Mouse (Mus musculus) stomach, embryonic 15.5 days (tissue): ENCODE results near the gene Epb41l2. TPM values are rescaled to one million over a fixed set of nuclear protein-coding genes. Genes with fewer than 3 reads are reported as not detected.
A peak's percentile ranks its signal among the peaks of the same experiment; 100 is the strongest.

ENCODE experiments used
- ATAC-seq: fragments of 200-750 bp; cut with Nextera tagmentation; 2 replicates; pipeline ENCODE4 v1.8.0; 2017; ENCODE audit warnings: low read depth, moderate number of reproducible peaks, moderate TSS enrichment; ENCODE audit not compliant: insufficient read depth, low FRiP score
- H3K27ac ChIP-seq: fragments of 300-500 bp; sonication (generic); 2 replicates; pipeline ENCODE4 v1.5.1; 2015; ENCODE audit warnings: mild to moderate bottlenecking, inconsistent platforms
- H3K27me3 ChIP-seq: fragments of 300-500 bp; sonication (generic); replicated peaks from 2 replicates; pipeline ENCODE4 v1.6.1; 2015; ENCODE audit warnings: inconsistent platforms
- H3K36me3 ChIP-seq: fragments of 300-500 bp; sonication (generic); 2 replicates; pipeline ENCODE4 v1.6.1; 2015; ENCODE audit warnings: inconsistent platforms
- H3K4me1 ChIP-seq: fragments of 300-500 bp; sonication (generic); 2 replicates; pipeline ENCODE4 v1.6.1; 2015; ENCODE audit warnings: inconsistent platforms
- H3K4me2 ChIP-seq: fragments of 300-500 bp; sonication (generic); 2 replicates; pipeline ENCODE4 v1.6.1; 2015; ENCODE audit warnings: mild to moderate bottlenecking, inconsistent platforms
- H3K4me3 ChIP-seq: fragments of 300-500 bp; sonication (generic); replicated peaks from 2 replicates; pipeline ENCODE4 v1.5.1; 2015; ENCODE audit warnings: inconsistent platforms
- H3K9ac ChIP-seq: fragments of 300-500 bp; sonication (generic); 2 replicates; pipeline ENCODE4 v1.6.1; 2015; ENCODE audit warnings: inconsistent platforms
- H3K9me3 ChIP-seq: fragments of 300-500 bp; sonication (generic); 2 replicates; pipeline ENCODE4 v1.6.1; 2016; ENCODE audit warnings: inconsistent platforms
- WGBS: fragments of 180-500 bp; shearing (Covaris S2); methylation state at CpG from one replicate; pipeline ENCODE4 v1.1.7; 2015; 5-methylcytosine and 5-hydroxymethylcytosine counted together
- polyA plus RNA-seq: library from polyadenylated mRNA; unstranded; fragments of >200 nt; fragmentation: Nextera tagmentation; extraction: Ambion mirVana; gene quantifications from 2 replicates; pipeline ENCODE4 v1.2.1, GENCODE M21; 2015

The Epb41l2 gene
- polyA plus RNA-seq, 1 experiment from 2014 or later = 50.2 TPM

GRCm38 (mm10) chr10:25443626-25444025 is 84.0 kb downstream of the Epb41l2 start:
- no peak for ATAC-seq
- Histone ChIP-seq H3K4me3 (no peak overlapping the region), H3K9ac (no peak overlapping the region), H3K36me3 (no peaks in the 10 kb centered on the region), H3K27me3 (no peaks in the 10 kb centered on the region), H3K27ac (no peak overlapping the region), H3K9me3 (no peaks in the 10 kb centered on the region), H3K4me2 (no peak overlapping the region), H3K4me1 (no peaks in the 10 kb centered on the region)
- WGBS = 89% methylated on average over 6 of the region's 6 CpGs

GRCm38 (mm10) chr10:25444198-25444783 is 84.7 kb downstream of the Epb41l2 start:
- no peak for ATAC-seq
- no peaks in the 10 kb centered on the region for H3K27me3 ChIP-seq
- WGBS = 84% methylated on average over 5 of the region's 5 CpGs
- no peaks in the 10 kb centered on the region for H3K36me3 ChIP-seq
- H3K4me2 ChIP-seq = no peak overlapping the region
- H3K9me3 ChIP-seq = no peaks in the 10 kb centered on the region
- H3K27ac ChIP-seq = no peak overlapping the region
- H3K4me1 ChIP-seq = peaks cover 1% of the 10 kb centered on the region; the same call in 1 of the 2 replicates
- H3K4me3 ChIP-seq = no peak overlapping the region
- H3K9ac ChIP-seq = no peak overlapping the region

GRCm38 (mm10) chr10:25446953-25447525 is 87.4 kb downstream of the Epb41l2 start:
- no peak overlapping the region for H3K4me2 ChIP-seq
- ATAC-seq = no peak
- no peaks in the 10 kb centered on the region for H3K36me3 ChIP-seq
- no peaks in the 10 kb centered on the region for H3K9me3 ChIP-seq
- 0 out of 2 replicates have a peak overlapping the region, but pooled peaks have one; percentile 7 for H3K27ac ChIP-seq
- peaks cover 5% of the 10 kb centered on the region; the same call in 1 of the 2 replicates for H3K4me1 ChIP-seq
- H3K27me3 ChIP-seq = no peaks in the 10 kb centered on the region
- H3K4me3 ChIP-seq = no peak overlapping the region
- WGBS = 57% methylated on average over 5 of the region's 5 CpGs
- no peak overlapping the region for H3K9ac ChIP-seq

GRCm38 (mm10) chr10:25448676-25449075 is 89.1 kb downstream of the Epb41l2 start:
- H3K27me3 ChIP-seq = no peaks in the 10 kb centered on the region
- no peaks in the 10 kb centered on the region for H3K9me3 ChIP-seq
- no peak overlapping the region for H3K9ac ChIP-seq
- H3K36me3 ChIP-seq = no peaks in the 10 kb centered on the region
- ATAC-seq = no peak
- WGBS = 81% methylated on average over 4 of the region's 4 CpGs
- no peak overlapping the region for H3K27ac ChIP-seq
- H3K4me1 ChIP-seq = peaks cover 5% of the 10 kb centered on the region; the same call in 1 of the 2 replicates
- H3K4me2 ChIP-seq = no peak overlapping the region
- H3K4me3 ChIP-seq = no peak overlapping the region

- Histone ChIP-seq H3K9ac (no peak overlapping the region), H3K4me2 (no peak overlapping the region), H3K4me1 (peaks cover 5% of the 10 kb centered on the region; the same call in 1 of the 2 replicates), H3K27ac (peak overlapping the region; percentile 49; the same call in 1 of the 2 replicates), H3K36me3 (no peaks in the 10 kb centered on the region; the same call in 1 of the 2 replicates), H3K9me3 (no peaks in the 10 kb centered on the region), H3K4me3 (no peak overlapping the region), H3K27me3 (no peaks in the 10 kb centered on the region)
- no peak for ATAC-seq
- 33% methylated on average over 11 of the region's 11 CpGs for WGBS
Measured at GRCm38 (mm10) chr10:25449312-25450020, 89.9 kb downstream of the Epb41l2 start.

- Histone ChIP-seq H3K4me3 (no peak overlapping the region), H3K9me3 (no peaks in the 10 kb centered on the region), H3K9ac (no peak overlapping the region), H3K27me3 (no peaks in the 10 kb centered on the region), H3K4me2 (no peak overlapping the region), H3K4me1 (peaks cover 5% of the 10 kb centered on the region; the same call in 1 of the 2 replicates), H3K27ac (no peak overlapping the region), H3K36me3 (no peaks in the 10 kb centered on the region; the same call in 1 of the 2 replicates)
- peak; percentile 47; the same call in 1 of the 2 replicates for ATAC-seq
- 64% methylated on average over 9 of the region's 9 CpGs for WGBS
Measured at GRCm38 (mm10) chr10:25453150-25453549, 93.6 kb downstream of the Epb41l2 start.

- Histone ChIP-seq H3K27me3 (no peaks in the 10 kb centered on the region), H3K9me3 (no peaks in the 10 kb centered on the region), H3K4me2 (no peak overlapping the region), H3K9ac (no peak overlapping the region), H3K27ac (no peak overlapping the region), H3K4me1 (peaks cover 5% of the 10 kb centered on the region; the same call in 1 of the 2 replicates), H3K36me3 (no peaks in the 10 kb centered on the region; the same call in 1 of the 2 replicates), H3K4me3 (no peak overlapping the region)
- no peak for ATAC-seq
- 80% methylated on average over 10 of the region's 10 CpGs for WGBS
Measured at GRCm38 (mm10) chr10:25453772-25454171, 94.2 kb downstream of the Epb41l2 start.

- ATAC-seq = no peak
Measured at GRCm38 (mm10) chr10:25457118-25457517, 97.5 kb downstream of the Epb41l2 start.

GRCm38 (mm10) chr10:25457996-25458395 is 98.4 kb downstream of the Epb41l2 start:
- Histone ChIP-seq H3K4me2 (no peak overlapping the region), H3K27ac (no peak overlapping the region), H3K36me3 (no peaks in the 10 kb centered on the region; the same call in 1 of the 2 replicates), H3K9ac (no peak overlapping the region), H3K4me3 (no peak overlapping the region), H3K4me1 (no peaks in the 10 kb centered on the region), H3K9me3 (no peaks in the 10 kb centered on the region), H3K27me3 (no peaks in the 10 kb centered on the region)
- WGBS = 74% methylated on average over 4 of the region's 4 CpGs
- no peak for ATAC-seq

More at GRCm38 (mm10) chr10:25457118-25457517, 97.5 kb downstream of the Epb41l2 start:
- Histone ChIP-seq H3K27me3 (no peaks in the 10 kb centered on the region), H3K4me2 (no peak overlapping the region), H3K36me3 (no peaks in the 10 kb centered on the region; the same call in 1 of the 2 replicates), H3K27ac (no peak overlapping the region; the same call in 1 of the 2 replicates), H3K9me3 (no peaks in the 10 kb centered on the region), H3K4me1 (no peaks in the 10 kb centered on the region), H3K9ac (no peak overlapping the region), H3K4me3 (no peak overlapping the region)
- WGBS = 65% methylated on average over 6 of the region's 6 CpGs

GRCm38 (mm10) chr10:25461832-25462231 is 102.2 kb downstream of the Epb41l2 start:
- Histone ChIP-seq H3K9me3 (no peaks in the 10 kb centered on the region), H3K27ac (no peak overlapping the region), H3K4me2 (no peak overlapping the region), H3K4me1 (no peaks in the 10 kb centered on the region), H3K36me3 (no peaks in the 10 kb centered on the region), H3K27me3 (no peaks in the 10 kb centered on the region), H3K4me3 (no peak overlapping the region), H3K9ac (no peak overlapping the region)
- no peak for ATAC-seq
- 57% methylated on average over 1 of the region's 1 CpGs for WGBS

- Histone ChIP-seq H3K4me1 (no peaks in the 10 kb centered on the region), H3K4me2 (no peak overlapping the region), H3K36me3 (no peaks in the 10 kb centered on the region), H3K4me3 (no peak overlapping the region), H3K9me3 (no peaks in the 10 kb centered on the region), H3K9ac (no peak overlapping the region), H3K27ac (no peak overlapping the region), H3K27me3 (no peaks in the 10 kb centered on the region)
- 80% methylated on average over 3 of the region's 3 CpGs for WGBS
- ATAC-seq = no peak
Measured at GRCm38 (mm10) chr10:25462669-25463068, 103.1 kb downstream of the Epb41l2 start.

GRCm38 (mm10) chr10:25466493-25466892 is 106.9 kb downstream of the Epb41l2 start:
- Histone ChIP-seq H3K27me3 (no peaks in the 10 kb centered on the region), H3K9ac (no peak overlapping the region), H3K36me3 (0 out of 2 replicates have a peak, but pooled peaks cover 2% of the 10 kb centered on the region), H3K4me2 (no peak overlapping the region), H3K27ac (no peak overlapping the region), H3K4me1 (no peaks in the 10 kb centered on the region), H3K4me3 (no peak overlapping the region), H3K9me3 (no peaks in the 10 kb centered on the region)
- ATAC-seq = no peak
- 38% methylated on average over 2 of the region's 2 CpGs for WGBS
